Mouse (Mus musculus) bone marrow, adult 2 months (tissue): ENCODE measurements at regions not wholly inside any gene's neighbourhood (a gene's known extent, or its start where the extent isn't known, plus 50 kb on each side); places are given as distances from the start of the nearest gene placed in this dataset.

Source experiments
- CTCF ChIP-seq: fragments of 200-500 bp; IDR thresholded peaks from 2 replicates; pipeline ENCODE4 v1.5.1; 2011; ENCODE audit warnings: low read length, control low read depth; ENCODE audit not compliant: control insufficient read depth, insufficient read depth
- POLR2A ChIP-seq: fragments of 200-500 bp; IDR thresholded peaks from 2 replicates; pipeline ENCODE4 v1.6.1; 2011; ENCODE audit warnings: low read depth, mild to moderate bottlenecking, control low read depth, low read length, borderline replicate concordance; ENCODE audit not compliant: control insufficient read depth

DNA sequence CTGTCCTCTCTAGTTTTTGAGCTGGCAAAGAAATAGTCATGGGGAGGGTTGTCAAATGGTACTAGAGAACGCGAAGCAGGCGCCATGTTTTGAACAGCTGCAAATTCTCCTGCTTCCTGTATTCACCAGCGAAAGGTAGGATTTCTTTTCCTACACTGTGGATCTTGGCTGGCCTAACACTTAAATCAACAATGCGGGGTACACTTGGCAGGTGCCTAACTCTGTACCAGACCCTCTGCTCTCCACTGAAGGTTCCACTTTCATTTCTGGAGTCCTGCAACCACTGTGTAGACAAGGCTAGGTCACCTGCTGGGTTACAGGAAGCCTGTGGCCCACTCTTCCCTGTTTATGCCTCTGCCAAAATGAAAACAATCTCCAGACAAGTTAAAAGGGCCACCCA is 239.6 kb downstream of the Cxcl12 start:
- TF ChIP-seq CTCF (no peak), POLR2A (no peak)
